Mouse (Mus musculus) Patski (cell line): Measurements from ENCODE around the gene Zbtb1. TPM values are rescaled to one million over a fixed set of nuclear protein-coding genes. Genes with fewer than 3 reads are reported as not detected.

Experiments used
- ATAC-seq: fragments of 100-300 bp; one replicate; pipeline ENCODE4 v1.8.0; 2021
- CTCF ChIA-PET: fragments of 350-600 bp; sonication (Branson Sonifier 250); formaldehyde crosslinking; loops from one replicate; lab custom pipeline; 2022; ENCODE audit warnings: inconsistent platforms; lab: Charles Lee
- POLR2A ChIA-PET: fragments of 350-600 bp; sonication (Branson Sonifier 250); formaldehyde crosslinking; loops from one replicate; lab custom pipeline; 2022; ENCODE audit warnings: antibody characterized with exemption, inconsistent platforms; lab: Charles Lee
- DNase-seq: peaks from one replicate; pipeline ENCODE4 v3.0.0-alpha.2; 2011; ENCODE audit warnings: low read depth, low spot score
- H3K27me3 ChIP-seq: fragments of 371-371 bp; one replicate; pipeline ENCODE4 v1.5.1; 2021
- CTCF ChIP-seq: fragments of 100-300 bp; IDR thresholded peaks from one replicate; pipeline ENCODE4 v1.5.1; 2021
- in situ Hi-C: fragments of 300-500 bp; cut with MboI; formaldehyde crosslinking; loops from 3 replicates; pipeline ENCODE4 v1.11.1; 2018; ENCODE audit warnings: low pct_unique_long_range_greater_than_20kb, mixed read lengths
- polyA plus RNA-seq: library from polyadenylated mRNA; unstranded; gene quantifications from one replicate; pipeline ENCODE4 v1.2.3, GENCODE M21; 2021

Zbtb1 gene
- polyA plus RNA-seq, 1 experiment from 2014 or later = 8.5 TPM

- H3K27me3 ChIP-seq = no peaks in the 10 kb centered on the region
- CTCF ChIA-PET = no interaction called here
- TF ChIP-seq CTCF = no peak
- in situ Hi-C loops = loop anchor here (5.0 kb wide), 1 partner anchor 42 kb away; no protein-coding TSS in a partner anchor
- DNase-seq = no peak
- no peak for ATAC-seq
- POLR2A ChIA-PET = interaction anchor here (0.8 kb wide), 1 partner anchor 62 kb away, joined by 3 read pairs; no protein-coding TSS in a partner anchor
Observed at GRCm38 (mm10) chr12:76404836-76405182, 34.7 kb downstream of the Zbtb1 start.

GRCm38 (mm10) chr12:76405183-76405970 lies 35.3 kb downstream of the Zbtb1 start:
- no peak for ATAC-seq
- in situ Hi-C loops = loop anchor here (5.0 kb wide), 1 partner anchor 42 kb away; no protein-coding TSS in a partner anchor

DNA sequence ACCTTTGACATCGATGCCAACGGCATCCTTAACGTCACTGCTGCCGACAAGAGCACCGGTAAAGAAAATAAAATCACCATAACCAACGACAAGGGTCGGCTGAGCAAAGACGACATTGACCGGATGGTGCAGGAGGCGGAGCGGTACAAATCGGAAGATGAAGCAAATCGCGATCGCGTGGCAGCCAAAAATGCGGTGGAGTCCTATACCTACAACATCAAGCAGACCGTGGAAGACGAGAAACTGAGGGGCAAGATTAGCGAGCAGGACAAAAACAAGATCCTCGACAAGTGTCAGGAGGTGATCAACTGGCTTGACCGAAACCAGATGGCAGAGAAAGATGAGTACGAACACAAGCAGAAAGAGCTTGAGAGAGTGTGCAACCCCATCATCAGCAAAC lies 35.9 kb downstream of the Zbtb1 start:
- no peaks in the 10 kb centered on the region for H3K27me3 ChIP-seq
- no peak for TF ChIP-seq CTCF
- in situ Hi-C loops = loop anchor here (5.0 kb wide), 1 partner anchor 41 kb away; no protein-coding TSS in a partner anchor
- POLR2A ChIA-PET = no interaction called here
- CTCF ChIA-PET = interaction anchor here (1.2 kb wide), 1 partner anchor 40 kb away, joined by 3 read pairs; no protein-coding TSS in a partner anchor
- ATAC-seq (no peak), DNase-seq (no peak)

More at GRCm38 (mm10) chr12:76405183-76405970, 35.3 kb downstream of the Zbtb1 start:
- POLR2A ChIA-PET = no interaction called here
- TF ChIP-seq CTCF = no peak
- DNase-seq = no peak
- CTCF ChIA-PET = no interaction called here
- H3K27me3 ChIP-seq = no peaks in the 10 kb centered on the region

- POLR2A ChIA-PET = interaction anchor here (0.6 kb wide), 2 partner anchors 27 to 66 kb away, joined by 3 to 6 read pairs; no protein-coding TSS in a partner anchor
- H3K27me3 ChIP-seq = no peaks in the 10 kb centered on the region
- in situ Hi-C loops = loop anchor here (5.0 kb wide), 1 partner anchor 40 kb away; no protein-coding TSS in a partner anchor
- ATAC-seq (no peak), DNase-seq (no peak)
- no peak for TF ChIP-seq CTCF
- CTCF ChIA-PET = interaction anchor here (1.2 kb wide), 3 partner anchors 9 to 39 kb away, joined by 3 read pairs; no protein-coding TSS in a partner anchor
Observed at GRCm38 (mm10) chr12:76407184-76407583, 37.1 kb downstream of the Zbtb1 start.

- H3K27me3 ChIP-seq = no peaks in the 10 kb centered on the region
- ATAC-seq = no peak
- no peak for DNase-seq
- in situ Hi-C loops = loop anchor here (5.0 kb wide), 1 partner anchor 38 kb away; no protein-coding TSS in a partner anchor
- ChIA-PET CTCF (no interaction called here), POLR2A (no interaction called here)
- TF ChIP-seq CTCF = no peak
Observed at GRCm38 (mm10) chr12:76409166-76409565, 39.1 kb downstream of the Zbtb1 start.

- TF ChIP-seq CTCF = no peak
- no peak for ATAC-seq
- no peaks in the 10 kb centered on the region for H3K27me3 ChIP-seq
- CTCF ChIA-PET = no interaction called here
- DNase-seq = no peak
- POLR2A ChIA-PET = no interaction called here
- in situ Hi-C loops = no loop called here
Observed at GRCm38 (mm10) chr12:76415383-76416010, 45.4 kb downstream of the Zbtb1 start.

- H3K27me3 ChIP-seq = no peaks in the 10 kb centered on the region
- ATAC-seq (no peak), DNase-seq (no peak)
- in situ Hi-C loops = no loop called here
- POLR2A ChIA-PET = no interaction called here
- TF ChIP-seq CTCF = no peak
- CTCF ChIA-PET = no interaction called here
Observed at GRCm38 (mm10) chr12:76417433-76417854, 47.4 kb downstream of the Zbtb1 start, which contains the start of gene Ppp1r36. Gene Ppp1r36, plus strand, starts transcription at chr12:76417538.

DNA sequence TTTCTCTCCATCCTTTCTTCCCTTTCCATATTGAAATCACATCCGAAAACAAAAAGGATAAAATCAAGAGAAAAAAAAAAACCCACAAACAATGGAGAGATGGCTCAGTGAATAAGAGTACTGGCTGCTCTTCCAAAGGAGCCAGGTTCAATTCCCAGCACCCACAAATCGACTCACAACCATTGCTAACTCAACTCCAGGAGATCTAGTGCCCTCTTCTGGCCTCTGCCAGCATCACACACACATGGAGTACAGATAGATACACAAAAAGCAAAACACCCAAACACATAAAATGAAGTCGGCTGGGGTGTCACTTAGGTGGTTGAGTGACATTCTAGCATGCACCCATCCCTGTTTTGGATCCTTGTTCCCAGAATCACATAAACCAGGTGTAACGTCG lies 48.3 kb downstream of the Zbtb1 start:
- no peak for TF ChIP-seq CTCF
- ATAC-seq (no peak), DNase-seq (no peak)
- ChIA-PET POLR2A (no interaction called here), CTCF (no interaction called here)
- H3K27me3 ChIP-seq = no peaks in the 10 kb centered on the region
- in situ Hi-C loops = no loop called here

GRCm38 (mm10) chr12:76425256-76425655 lies 55.2 kb downstream of the Zbtb1 start:
- ChIA-PET CTCF (no interaction called here), POLR2A (no interaction called here)
- in situ Hi-C loops = no loop called here
- H3K27me3 ChIP-seq = no peaks in the 10 kb centered on the region
- no peak for ATAC-seq
- no peak for DNase-seq
- no peak for TF ChIP-seq CTCF

- TF ChIP-seq CTCF = no peak
- in situ Hi-C loops = no loop called here
- ATAC-seq (no peak), DNase-seq (no peak)
- no peaks in the 10 kb centered on the region for H3K27me3 ChIP-seq
- CTCF ChIA-PET = no interaction called here
- POLR2A ChIA-PET = no interaction called here
Observed at GRCm38 (mm10) chr12:76427546-76427945, 57.5 kb downstream of the Zbtb1 start.

- in situ Hi-C loops = no loop called here
- ATAC-seq (no peak), DNase-seq (no peak)
- CTCF ChIA-PET = no interaction called here
- POLR2A ChIA-PET = interaction anchor here (1.0 kb wide), 1 partner anchor 23 kb away, joined by 3 read pairs; no protein-coding TSS in a partner anchor
- no peak for TF ChIP-seq CTCF
- H3K27me3 ChIP-seq = no peaks in the 10 kb centered on the region
Observed at GRCm38 (mm10) chr12:76430879-76431406, 60.9 kb downstream of the Zbtb1 start.
